Mouse (Mus musculus): Measurements from ENCODE around the gene Tsc22d4.

GRCm38 (mm10) chr5:137742836-137743235, 2.7 kb upstream of the Tsc22d4 start:
- TF ChIP-seq CTCF (IDR thresholded peaks at IDR 0.05; ENCODE audit: borderline replicate concordance, extremely low read depth, insufficient read depth, insufficient read length) (no peak), POLR2A (IDR thresholded peaks at IDR 0.05; ENCODE audit: borderline replicate concordance, extremely low read depth, insufficient read depth, insufficient read length, poor library complexity, severe bottlenecking) (no peak)
